Mouse (Mus musculus) left cerebral cortex, postnatal 36 days (tissue): ENCODE measurements around the gene Hacd2. TPM values are rescaled to one million over a fixed set of nuclear protein-coding genes. Genes with fewer than 3 reads are reported as not detected.

Source experiments
- DNase-seq, 2 experiments: peaks; one replicate each; pipeline ENCODE4 v3.0.0; 2021 to 2022; ENCODE audit warnings: low spot score in 2 of 2, mixed read lengths in 1 of 2
- intact Hi-C: fragments of 180-260 bp; cut with DNase I; formaldehyde crosslinking; loops from one replicate; pipeline ENCODE4 v1.15.1; 2025
- total RNA-seq, 2 experiments: library from RNA; stranded (reverse); gene quantifications; 2 replicates each; pipeline ENCODE4 v1.2.3; 2021

The Hacd2 gene
- total RNA-seq, 2 experiments from 2014 or later, result 25.4 to 32.5 TPM

GRCm38 (mm10) chr16:35004756-35005155 lies 17.5 kb upstream of the Hacd2 start:
- no peak for DNase-seq
- intact Hi-C loops, result no loop called here

- intact Hi-C loops, result no loop called here
- DNase-seq, result no peak
Observed at GRCm38 (mm10) chr16:35006251-35006650, 16.0 kb upstream of the Hacd2 start.

GRCm38 (mm10) chr16:35007361-35007760 lies 14.9 kb upstream of the Hacd2 start:
- intact Hi-C loops, result no loop called here

GRCm38 (mm10) chr16:35008447-35008846 lies 13.8 kb upstream of the Hacd2 start:
- intact Hi-C loops, result no loop called here
- DNase-seq, result no peak

More at GRCm38 (mm10) chr16:35007361-35007760, 14.9 kb upstream of the Hacd2 start:
- no peak for DNase-seq

- intact Hi-C loops, result no loop called here
- no peak for DNase-seq
Observed at GRCm38 (mm10) chr16:35013501-35013900, 8.7 kb upstream of the Hacd2 start.

GRCm38 (mm10) chr16:35016491-35016890 lies 5.7 kb upstream of the Hacd2 start:
- DNase-seq, result no peak
- intact Hi-C loops, result no loop called here

GRCm38 (mm10) chr16:35018470-35018974 lies 3.7 kb upstream of the Hacd2 start:
- no peak for DNase-seq
- intact Hi-C loops, result no loop called here

GRCm38 (mm10) chr16:35021903-35022241 lies 356 bp upstream of the Hacd2 start:
- intact Hi-C loops, result no loop called here

GRCm38 (mm10) chr16:35023138-35023735 lies 1.0 kb downstream of the Hacd2 start:
- no peak for DNase-seq
- intact Hi-C loops, result no loop called here

More at GRCm38 (mm10) chr16:35021903-35022241, 356 bp upstream of the Hacd2 start:
- DNase-seq, result no peak

GRCm38 (mm10) chr16:35024300-35024699 lies 2.1 kb downstream of the Hacd2 start:
- intact Hi-C loops, result no loop called here
- DNase-seq, result no peak

- intact Hi-C loops, result no loop called here
- DNase-seq, result no peak
Observed at GRCm38 (mm10) chr16:35025347-35025746, 3.1 kb downstream of the Hacd2 start.

GRCm38 (mm10) chr16:35033241-35033640 lies 11.0 kb downstream of the Hacd2 start:
- DNase-seq, result no peak
- intact Hi-C loops, result no loop called here

GRCm38 (mm10) chr16:35033809-35034577 lies 11.8 kb downstream of the Hacd2 start:
- intact Hi-C loops, result no loop called here
- no peak for DNase-seq

GRCm38 (mm10) chr16:35034971-35035370 lies 12.7 kb downstream of the Hacd2 start:
- DNase-seq, result no peak
- intact Hi-C loops, result no loop called here

- intact Hi-C loops, result no loop called here
- no peak for DNase-seq
Observed at GRCm38 (mm10) chr16:35036754-35037153, 14.5 kb downstream of the Hacd2 start.

- intact Hi-C loops, result no loop called here
Observed at GRCm38 (mm10) chr16:35038343-35039057, 16.3 kb downstream of the Hacd2 start.

GRCm38 (mm10) chr16:35040154-35040553 lies 17.9 kb downstream of the Hacd2 start:
- no peak for DNase-seq
- intact Hi-C loops, result no loop called here

More at GRCm38 (mm10) chr16:35038343-35039057, 16.3 kb downstream of the Hacd2 start:
- DNase-seq, result no peak

GRCm38 (mm10) chr16:35041001-35041400 lies 18.8 kb downstream of the Hacd2 start:
- intact Hi-C loops, result no loop called here
- no peak for DNase-seq

GRCm38 (mm10) chr16:35046081-35046775 lies 24.0 kb downstream of the Hacd2 start:
- DNase-seq, result no peak
- intact Hi-C loops, result no loop called here
